Mouse (Mus musculus): ENCODE data around the gene Zfp90. TPM values are rescaled to one million over a fixed set of nuclear protein-coding genes. Genes with fewer than 3 reads are reported as not detected.

Zfp90 gene
- total RNA-seq, 2 experiments from 2014 or later: 1.4 to 2.0 TPM

GRCm38 (mm10) chr8:106433667-106434066 lies 18.5 kb downstream of the Zfp90 start:
- no peak for DNase-seq

- DNase-seq: no peak
Measured at GRCm38 (mm10) chr8:106437781-106438180, 22.7 kb downstream of the Zfp90 start.

- no peak for DNase-seq
Measured at GRCm38 (mm10) chr8:106440146-106440545, 25.0 kb downstream of the Zfp90 start.

- DNase-seq: no peak
Measured at GRCm38 (mm10) chr8:106442740-106443139, 27.6 kb downstream of the Zfp90 start.

- no peak for DNase-seq
Measured at GRCm38 (mm10) chr8:106451301-106452085, 36.4 kb downstream of the Zfp90 start.

GRCm38 (mm10) chr8:106452701-106453481 lies 37.8 kb downstream of the Zfp90 start:
- no peak for DNase-seq

- no peak for DNase-seq
Measured at GRCm38 (mm10) chr8:106454036-106454435, 38.9 kb downstream of the Zfp90 start.

- no peak for DNase-seq
Measured at GRCm38 (mm10) chr8:106462131-106462530, 47.0 kb downstream of the Zfp90 start.

GRCm38 (mm10) chr8:106463795-106464194 lies 48.7 kb downstream of the Zfp90 start:
- DNase-seq: no peak

GRCm38 (mm10) chr8:106469485-106469884 lies 54.4 kb downstream of the Zfp90 start:
- DNase-seq: no peak

GRCm38 (mm10) chr8:106474001-106474400 lies 58.9 kb downstream of the Zfp90 start:
- DNase-seq: no peak

Other genes starting within 250 kb of the Zfp90 start
- gene Slc7a6, start 246.5 kb upstream of the Zfp90 start, total RNA-seq (2021): 1 to 10 TPM; 7.9 to 8.6 TPM
- 1 to 10 TPM; 8.6 to 9.3 TPM for gene Slc7a6os, start 204.4 kb upstream of the Zfp90 start, total RNA-seq (2021)
- 10 to 100 TPM; 22.9 to 23.3 TPM for gene Prmt7, start 204.4 kb upstream of the Zfp90 start, total RNA-seq (2021)
- 1 to 10 TPM in 1 of 2 experiments, under 1 TPM in 1; 0.84 to 1.1 TPM for gene Smpd3, start 77.3 kb upstream of the Zfp90 start, total RNA-seq (2021)
- gene 6030452D12Rik, start 85.2 kb downstream of the Zfp90 start, total RNA-seq (2021): not detected
- under 1 TPM in 1 of 2 experiments, not detected in 1; 0.05 TPM for gene Cdh3, start 95.6 kb downstream of the Zfp90 start, total RNA-seq (2021)
- gene Gm10073, start 158.1 kb downstream of the Zfp90 start, total RNA-seq (2021): 10 to 100 TPM; 92.1 to 97.0 TPM
- gene Cdh1, start 188.0 kb downstream of the Zfp90 start, total RNA-seq (2021): under 1 TPM; 0.43 to 0.49 TPM